Mouse (Mus musculus) hindbrain, embryonic 11.5 days (tissue): ENCODE measurements at regions not wholly inside any gene's neighbourhood (a gene's known extent, or its start where the extent isn't known, plus 50 kb on each side); places are given as distances from the start of the nearest gene placed in this dataset.

Experiments used
- ATAC-seq: fragments of 200-750 bp; cut with Nextera tagmentation; 2 replicates; pipeline ENCODE4 v1.8.0; 2017; ENCODE audit warnings: mild to moderate bottlenecking, moderate TSS enrichment, moderate library complexity; ENCODE audit not compliant: low FRiP score
- DNase-seq: peaks from one replicate; pipeline ENCODE4 v3.0.0-alpha.2; 2015; ENCODE audit warnings: low spot score
- H3K27ac ChIP-seq: fragments of 300-500 bp; sonication (generic); 2 replicates; pipeline ENCODE4 v1.5.1; 2014; ENCODE audit warnings: mild to moderate bottlenecking, low read depth, low read length
- H3K27me3 ChIP-seq: fragments of 300-500 bp; sonication (generic); 2 replicates; pipeline ENCODE4 v1.6.1; 2014; ENCODE audit warnings: mild to moderate bottlenecking, low read length, moderate library complexity, mixed read lengths; ENCODE audit not compliant: control insufficient read depth, insufficient read depth
- H3K36me3 ChIP-seq: fragments of 300-500 bp; sonication (generic); 2 replicates; pipeline ENCODE4 v1.6.1; 2014; ENCODE audit warnings: mild to moderate bottlenecking, low read length, moderate library complexity, mixed read lengths; ENCODE audit not compliant: control insufficient read depth, insufficient read depth
- H3K4me1 ChIP-seq: fragments of 300-500 bp; sonication (generic); replicated peaks from 2 replicates; pipeline ENCODE4 v1.6.1; 2014; ENCODE audit warnings: low read length, mixed read lengths; ENCODE audit not compliant: control insufficient read depth, insufficient read depth
- H3K4me2 ChIP-seq: fragments of 300-500 bp; sonication (generic); replicated peaks from 2 replicates; pipeline ENCODE4 v1.6.1; 2014; ENCODE audit warnings: mild to moderate bottlenecking, low read depth, low read length
- H3K4me3 ChIP-seq: fragments of 300-500 bp; sonication (generic); 2 replicates; pipeline ENCODE4 v1.5.1; 2014; ENCODE audit warnings: low read depth, low read length
- H3K9ac ChIP-seq: fragments of 300-500 bp; sonication (generic); 2 replicates; pipeline ENCODE4 v1.6.1; 2014; ENCODE audit warnings: low read depth, low read length
- H3K9me3 ChIP-seq: fragments of 300-500 bp; sonication (generic); 2 replicates; pipeline ENCODE4 v1.6.1; 2016; ENCODE audit warnings: low read length; ENCODE audit not compliant: control insufficient read depth
- WGBS: fragments of 180-500 bp; shearing (Covaris S2); extraction: QIAGEN DNeasy Blood & Tissue Kit; methylation state at CpG from one replicate; pipeline ENCODE4 v1.1.7; 2014; 5-methylcytosine and 5-hydroxymethylcytosine counted together

- peak; percentile 53 for ATAC-seq
- no peak overlapping the region for H3K4me2 ChIP-seq
- whole genome bisulfite sequencing: 65% methylated on average over 5 of the region's 5 CpGs
Measured at GRCm38 (mm10) chr9:91503657-91504329, 138.2 kb upstream of the Zic1 start.

GRCm38 (mm10) chr9:91476596-91476995, 111.0 kb upstream of the Zic1 start:
- WGBS: 35% methylated on average over 3 of the region's 3 CpGs

More at GRCm38 (mm10) chr9:91503657-91504329, 138.2 kb upstream of the Zic1 start:
- Histone ChIP-seq H3K4me1 (no peaks in the 10 kb centered on the region), H3K4me3 (no peak overlapping the region), H3K27me3 (no peaks in the 10 kb centered on the region), H3K36me3 (no peaks in the 10 kb centered on the region), H3K27ac (no peak overlapping the region), H3K9me3 (no peaks in the 10 kb centered on the region), H3K9ac (no peak overlapping the region)
- no peak for DNase-seq

GRCm38 (mm10) chr9:91462713-91463425, 97.3 kb upstream of the Zic1 start:
- H3K27me3 ChIP-seq: no peaks in the 10 kb centered on the region
- no peak overlapping the region for H3K27ac ChIP-seq
- DNase-seq (no peak), ATAC-seq (no peak)
- no peak overlapping the region for H3K9ac ChIP-seq
- no peaks in the 10 kb centered on the region for H3K36me3 ChIP-seq
- H3K9me3 ChIP-seq: no peaks in the 10 kb centered on the region
- H3K4me2 ChIP-seq: no peak overlapping the region
- no peaks in the 10 kb centered on the region for H3K4me1 ChIP-seq
- no peak overlapping the region for H3K4me3 ChIP-seq
- 88% methylated on average over 5 of the region's 5 CpGs for WGBS

More at GRCm38 (mm10) chr9:91476596-91476995, 111.0 kb upstream of the Zic1 start:
- Histone ChIP-seq H3K36me3 (no peaks in the 10 kb centered on the region), H3K4me1 (no peaks in the 10 kb centered on the region; the same call in 1 of the 2 replicates), H3K9ac (no peak overlapping the region), H3K9me3 (no peaks in the 10 kb centered on the region), H3K4me2 (no peak overlapping the region), H3K27me3 (no peaks in the 10 kb centered on the region), H3K4me3 (no peak overlapping the region), H3K27ac (no peak overlapping the region)
- no peak for DNase-seq
- ATAC-seq: no peak; the same call in 1 of the 2 replicates

GRCm38 (mm10) chr9:91459921-91460320, 94.3 kb upstream of the Zic1 start:
- no peak overlapping the region for H3K4me3 ChIP-seq
- WGBS: 30% methylated on average over 2 of the region's 2 CpGs
- H3K9ac ChIP-seq: no peak overlapping the region
- DNase-seq (peak; percentile 25), ATAC-seq (no peak)
- H3K27me3 ChIP-seq: no peaks in the 10 kb centered on the region
- no peaks in the 10 kb centered on the region for H3K9me3 ChIP-seq
- H3K4me1 ChIP-seq: no peaks in the 10 kb centered on the region
- H3K27ac ChIP-seq: no peak overlapping the region
- no peaks in the 10 kb centered on the region for H3K36me3 ChIP-seq
- H3K4me2 ChIP-seq: no peak overlapping the region

GRCm38 (mm10) chr9:91456843-91457242, 91.2 kb upstream of the Zic1 start:
- no peaks in the 10 kb centered on the region for H3K4me1 ChIP-seq
- no peak overlapping the region for H3K4me3 ChIP-seq
- no peak overlapping the region for H3K27ac ChIP-seq
- WGBS: 81% methylated on average over 5 of the region's 5 CpGs
- H3K36me3 ChIP-seq: no peaks in the 10 kb centered on the region
- no peaks in the 10 kb centered on the region for H3K27me3 ChIP-seq
- ATAC-seq: 0 out of 2 replicates have a peak, but pooled peaks have one; percentile 22
- no peak overlapping the region for H3K4me2 ChIP-seq
- no peaks in the 10 kb centered on the region for H3K9me3 ChIP-seq
- no peak for DNase-seq
- no peak overlapping the region for H3K9ac ChIP-seq

- no peaks in the 10 kb centered on the region for H3K4me1 ChIP-seq
- no peak overlapping the region for H3K4me2 ChIP-seq
- no peaks in the 10 kb centered on the region for H3K9me3 ChIP-seq
- 76% methylated on average over 1 of the region's 1 CpGs for WGBS
- DNase-seq: no peak
- no peak overlapping the region for H3K27ac ChIP-seq
- H3K36me3 ChIP-seq: no peaks in the 10 kb centered on the region
- H3K27me3 ChIP-seq: no peaks in the 10 kb centered on the region
- ATAC-seq: 0 out of 2 replicates have a peak, but pooled peaks have one; percentile 10
- H3K4me3 ChIP-seq: no peak overlapping the region
- H3K9ac ChIP-seq: no peak overlapping the region
Measured at GRCm38 (mm10) chr9:91456253-91456823, 90.7 kb upstream of the Zic1 start.

- Histone ChIP-seq H3K9me3 (no peaks in the 10 kb centered on the region), H3K9ac (no peak overlapping the region), H3K4me1 (no peaks in the 10 kb centered on the region), H3K4me2 (no peak overlapping the region), H3K27me3 (no peaks in the 10 kb centered on the region), H3K4me3 (no peak overlapping the region), H3K36me3 (no peaks in the 10 kb centered on the region), H3K27ac (no peak overlapping the region)
- ATAC-seq (no peak), DNase-seq (no peak)
- WGBS: 81% methylated on average over 4 of the region's 4 CpGs
Measured at GRCm38 (mm10) chr9:91439106-91439505, 73.5 kb upstream of the Zic1 start.
